Mouse (Mus musculus): ENCODE data around the gene Mecom. TPM values are rescaled to one million over a fixed set of nuclear protein-coding genes. Genes with fewer than 3 reads are reported as not detected.

Mecom gene
- total and polyA plus RNA-seq, 2 experiments from 2014 or later: 2.6 to 5.1 TPM

DNA sequence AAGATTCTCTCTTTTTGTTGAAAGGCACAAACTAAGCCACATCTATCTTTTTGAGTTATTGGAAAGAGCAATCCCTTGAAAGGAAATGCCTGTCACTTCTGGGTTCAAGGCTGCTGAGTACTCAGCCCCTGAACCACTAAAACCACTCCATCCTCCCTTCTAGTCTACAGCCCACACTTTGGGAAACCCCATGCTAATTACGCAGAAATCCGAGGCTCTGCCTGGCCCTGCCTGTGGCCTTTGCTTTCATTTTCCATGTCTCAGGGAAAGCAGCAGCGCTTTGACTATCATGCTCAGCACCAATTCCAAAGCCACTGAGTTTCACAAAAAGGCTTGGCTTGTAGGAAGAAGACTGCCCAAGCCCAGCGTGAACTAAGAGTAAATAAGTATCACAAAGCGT, 70.8 kb downstream of the Mecom start:
- ATAC-seq (ENCODE audit: low FRiP score) (no peak), DNase-seq (ENCODE audit: low spot score) (no peak)
- H3K4me3 ChIP-seq (ENCODE audit: low read depth, low read length): no peak overlapping the region
- no peak overlapping the region for H3K9ac ChIP-seq (replicated peaks; ENCODE audit: low read length, poor library complexity, severe bottlenecking)
- no peaks in the 10 kb centered on the region for H3K27me3 ChIP-seq (ENCODE audit: insufficient read depth, low read length)
- no peak overlapping the region for H3K4me2 ChIP-seq (ENCODE audit: low read depth, low read length, poor library complexity, severe bottlenecking)
- 41% methylated on average over 5 of the region's 5 CpGs for WGBS
- H3K36me3 ChIP-seq (ENCODE audit: insufficient read depth, low read length): no peaks in the 10 kb centered on the region
- no peaks in the 10 kb centered on the region for H3K4me1 ChIP-seq (ENCODE audit: insufficient read depth, low read length)
- no peaks in the 10 kb centered on the region for H3K9me3 ChIP-seq (ENCODE audit: low read length)
- TF ChIP-seq CTCF (IDR thresholded peaks at IDR 0.05): no peak
- no peak overlapping the region for H3K27ac ChIP-seq (ENCODE audit: low read depth, low read length)

DNA sequence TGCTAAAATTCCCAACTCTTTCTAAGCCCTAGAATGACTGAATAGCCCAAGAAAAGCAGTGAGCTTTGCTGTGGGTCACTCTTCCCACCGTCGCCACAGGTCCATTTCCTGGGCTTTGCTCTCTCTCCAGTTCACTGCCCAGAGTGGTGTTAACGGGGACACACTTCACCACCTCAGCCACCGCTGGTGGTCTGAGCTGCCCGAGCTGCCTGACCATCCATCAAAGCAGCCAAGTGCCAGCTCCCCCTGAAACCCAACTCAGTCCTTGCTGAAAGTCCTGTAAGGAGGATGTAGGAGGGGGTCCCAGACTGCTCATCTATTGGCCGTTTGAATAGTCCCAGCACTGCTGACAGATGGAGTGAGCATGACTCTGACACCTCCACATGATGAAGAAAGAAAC, 72.2 kb downstream of the Mecom start:
- no peak overlapping the region for H3K4me3 ChIP-seq (ENCODE audit: low read depth, low read length)
- no peak for TF ChIP-seq CTCF (IDR thresholded peaks at IDR 0.05)
- no peaks in the 10 kb centered on the region for H3K36me3 ChIP-seq (ENCODE audit: insufficient read depth, low read length)
- no peaks in the 10 kb centered on the region for H3K27me3 ChIP-seq (ENCODE audit: insufficient read depth, low read length)
- no peaks in the 10 kb centered on the region for H3K4me1 ChIP-seq (ENCODE audit: insufficient read depth, low read length)
- DNase-seq (ENCODE audit: low spot score) (no peak), ATAC-seq (ENCODE audit: low FRiP score) (no peak)
- H3K9me3 ChIP-seq (ENCODE audit: low read length): no peaks in the 10 kb centered on the region
- no peak overlapping the region for H3K4me2 ChIP-seq (ENCODE audit: low read depth, low read length, poor library complexity, severe bottlenecking)
- no peak overlapping the region for H3K27ac ChIP-seq (ENCODE audit: low read depth, low read length)
- H3K9ac ChIP-seq (replicated peaks; ENCODE audit: low read length, poor library complexity, severe bottlenecking): no peak overlapping the region
- 54% methylated on average over 6 of the region's 6 CpGs for WGBS

DNA sequence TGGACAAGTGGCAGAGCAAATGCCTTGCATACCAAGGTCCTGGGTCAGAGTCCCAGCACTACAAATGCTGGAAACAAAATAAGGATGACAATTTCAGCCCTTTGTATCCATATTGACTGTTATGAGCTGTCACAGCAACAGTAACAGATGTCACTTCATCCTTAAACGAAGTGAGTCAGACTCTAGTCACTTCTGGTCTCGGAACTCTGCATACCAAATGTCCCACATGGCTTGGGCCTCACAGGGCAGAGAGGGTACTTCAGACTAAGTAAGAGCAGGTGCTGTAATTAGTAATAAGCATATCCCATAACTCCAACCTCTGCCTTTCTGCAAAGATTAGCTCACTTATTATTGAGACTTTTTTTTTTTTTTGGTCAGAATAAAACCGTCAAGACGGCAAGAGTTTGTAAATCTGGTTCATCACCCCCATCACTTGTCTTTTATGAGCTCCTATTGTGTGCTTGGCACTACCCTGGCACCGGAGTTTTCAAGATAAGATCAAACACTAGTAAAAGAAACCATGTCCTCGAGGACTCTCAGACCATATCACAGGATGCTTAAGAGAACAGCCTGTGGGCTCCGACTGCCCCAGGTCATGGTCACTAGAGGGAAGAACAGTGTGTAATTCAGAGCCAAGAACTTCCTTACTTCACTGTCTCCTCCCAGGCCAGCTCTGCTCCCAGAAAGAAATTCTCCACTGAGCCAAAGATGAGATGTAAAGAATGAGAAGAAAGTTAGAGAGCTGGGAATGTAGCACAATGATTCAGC, 79.6 kb downstream of the Mecom start:
- H3K4me1 ChIP-seq (ENCODE audit: insufficient read depth, low read length): no peaks in the 10 kb centered on the region
- no peaks in the 10 kb centered on the region for H3K27me3 ChIP-seq (ENCODE audit: insufficient read depth, low read length)
- H3K27ac ChIP-seq (ENCODE audit: low read depth, low read length): no peak overlapping the region
- H3K9ac ChIP-seq (replicated peaks; ENCODE audit: low read length, poor library complexity, severe bottlenecking): no peak overlapping the region
- no peaks in the 10 kb centered on the region for H3K36me3 ChIP-seq (ENCODE audit: insufficient read depth, low read length)
- no peak overlapping the region for H3K4me3 ChIP-seq (ENCODE audit: low read depth, low read length)
- H3K4me2 ChIP-seq (ENCODE audit: low read depth, low read length, poor library complexity, severe bottlenecking): no peak overlapping the region
- no peak for TF ChIP-seq CTCF (IDR thresholded peaks at IDR 0.05)
- DNase-seq (ENCODE audit: low spot score): no peak
- 71% methylated on average over 7 of the region's 7 CpGs for WGBS
- ATAC-seq (ENCODE audit: low FRiP score): no peak
- H3K9me3 ChIP-seq (ENCODE audit: low read length): no peaks in the 10 kb centered on the region

DNA sequence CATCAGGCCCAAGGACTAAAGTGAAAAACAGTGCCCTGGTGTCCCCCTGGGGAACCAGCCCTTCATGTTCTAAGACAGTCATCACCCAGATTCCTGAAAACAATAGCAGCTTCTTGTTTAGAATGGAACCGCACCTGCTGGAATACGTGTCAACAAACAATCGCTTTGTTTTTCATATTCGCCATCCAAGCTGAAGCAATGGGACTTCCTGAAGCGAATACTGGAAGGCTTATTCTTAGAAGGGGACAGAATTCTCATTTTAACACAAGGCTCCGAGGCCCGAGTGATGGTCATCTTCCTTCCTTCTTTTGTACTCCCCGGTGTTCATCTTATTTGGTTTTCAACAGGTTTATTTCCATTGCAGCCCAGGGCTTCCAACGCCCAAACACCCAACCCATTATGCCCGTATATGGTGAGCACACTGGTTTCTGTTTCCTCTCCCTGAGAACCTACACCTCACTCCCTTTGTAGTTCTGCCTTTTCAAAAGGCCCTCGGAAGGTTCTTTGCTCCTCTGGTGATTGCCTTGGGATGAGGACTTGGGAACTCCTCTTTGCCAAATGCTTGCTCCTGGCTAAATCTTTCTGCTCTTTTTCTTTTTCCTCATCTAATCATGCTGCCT, 81.7 kb downstream of the Mecom start:
- H3K4me1 ChIP-seq (ENCODE audit: insufficient read depth, low read length): no peaks in the 10 kb centered on the region

DNA sequence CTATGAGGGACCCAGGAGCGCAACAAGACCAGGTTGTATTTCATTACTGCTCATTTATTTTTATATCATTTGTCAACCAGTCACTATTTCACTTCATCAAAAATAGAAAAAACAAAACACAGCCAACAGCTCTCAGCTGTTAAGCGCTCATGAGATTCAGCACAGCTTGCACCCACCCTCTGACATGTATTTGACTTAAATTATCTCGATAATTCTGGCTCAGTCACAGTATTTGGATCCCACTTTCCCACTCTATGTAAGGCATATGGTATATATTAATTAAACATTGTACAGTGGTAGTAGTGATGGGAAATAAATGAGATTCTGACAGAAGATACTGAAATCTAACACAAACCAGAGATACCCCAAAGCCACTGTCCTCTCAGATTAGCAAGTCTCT, 83.3 kb downstream of the Mecom start:
- no peak for ATAC-seq (ENCODE audit: low FRiP score)
- 98% methylated on average over 3 of the region's 3 CpGs for WGBS
- no peak overlapping the region for H3K4me2 ChIP-seq (ENCODE audit: low read depth, low read length, poor library complexity, severe bottlenecking)
- no peak overlapping the region for H3K27ac ChIP-seq (ENCODE audit: low read depth, low read length)
- no peak for TF ChIP-seq CTCF (IDR thresholded peaks at IDR 0.05)
- no peak for DNase-seq (ENCODE audit: low spot score)
- H3K4me3 ChIP-seq (ENCODE audit: low read depth, low read length): no peak overlapping the region
- H3K9ac ChIP-seq (replicated peaks; ENCODE audit: low read length, poor library complexity, severe bottlenecking): no peak overlapping the region
- no peaks in the 10 kb centered on the region for H3K9me3 ChIP-seq (ENCODE audit: low read length)
- no peaks in the 10 kb centered on the region for H3K27me3 ChIP-seq (ENCODE audit: insufficient read depth, low read length)
- no peaks in the 10 kb centered on the region for H3K4me1 ChIP-seq (ENCODE audit: insufficient read depth, low read length)
- no peaks in the 10 kb centered on the region for H3K36me3 ChIP-seq (ENCODE audit: insufficient read depth, low read length)

More for the DNA sequence above, 81.7 kb downstream of the Mecom start:
- ATAC-seq (ENCODE audit: low FRiP score): no peak
- Histone ChIP-seq H3K4me2 (ENCODE audit: low read depth, low read length, poor library complexity, severe bottlenecking) (no peak overlapping the region), H3K4me3 (ENCODE audit: low read depth, low read length) (no peak overlapping the region), H3K9ac (replicated peaks; ENCODE audit: low read length, poor library complexity, severe bottlenecking) (no peak overlapping the region), H3K36me3 (ENCODE audit: insufficient read depth, low read length) (no peaks in the 10 kb centered on the region), H3K9me3 (ENCODE audit: low read length) (no peaks in the 10 kb centered on the region), H3K27ac (ENCODE audit: low read depth, low read length) (no peak overlapping the region), H3K27me3 (ENCODE audit: insufficient read depth, low read length) (no peaks in the 10 kb centered on the region)
- TF ChIP-seq CTCF (IDR thresholded peaks at IDR 0.05): no peak
- DNase-seq (ENCODE audit: low spot score): no peak
- 70% methylated on average over 11 of the region's 11 CpGs for WGBS

DNA sequence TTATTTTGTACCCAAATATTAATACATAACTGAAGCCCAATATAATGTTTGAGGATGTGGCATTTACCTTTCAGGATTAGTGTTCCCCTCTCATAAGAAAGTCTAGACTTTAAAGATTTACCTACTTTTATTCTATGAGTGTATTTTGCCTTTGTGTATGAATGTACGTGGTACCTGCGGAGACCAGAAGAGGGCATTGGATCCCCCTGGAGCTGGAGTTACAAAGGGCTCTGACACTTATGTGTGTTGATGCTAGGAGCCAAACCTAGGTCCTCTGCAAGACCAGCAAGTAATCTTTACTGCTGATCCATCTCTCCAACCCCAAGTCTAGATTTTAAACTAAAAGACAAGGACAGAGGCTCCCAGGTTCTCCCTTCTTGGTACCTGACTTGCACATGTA, 86.0 kb downstream of the Mecom start:
- DNase-seq (ENCODE audit: low spot score): no peak
- 93% methylated on average over 2 of the region's 2 CpGs for WGBS
- Histone ChIP-seq H3K9me3 (ENCODE audit: low read length) (no peaks in the 10 kb centered on the region), H3K4me3 (ENCODE audit: low read depth, low read length) (no peak overlapping the region), H3K27me3 (ENCODE audit: insufficient read depth, low read length) (no peaks in the 10 kb centered on the region), H3K9ac (replicated peaks; ENCODE audit: low read length, poor library complexity, severe bottlenecking) (no peak overlapping the region), H3K4me1 (ENCODE audit: insufficient read depth, low read length) (no peaks in the 10 kb centered on the region), H3K4me2 (ENCODE audit: low read depth, low read length, poor library complexity, severe bottlenecking) (no peak overlapping the region), H3K36me3 (ENCODE audit: insufficient read depth, low read length) (no peaks in the 10 kb centered on the region), H3K27ac (ENCODE audit: low read depth, low read length) (no peak overlapping the region)
- peak; percentile 37 for TF ChIP-seq CTCF (IDR thresholded peaks at IDR 0.05)
- ATAC-seq (ENCODE audit: low FRiP score): no peak

All from midbrain, postnatal 0 days (tissue).